Mouse (Mus musculus) heart, adult 2 months (tissue): Measurements from ENCODE around the gene Fam204a. TPM values are rescaled to one million over a fixed set of nuclear protein-coding genes. Genes with fewer than 3 reads are reported as not detected.
A peak's percentile ranks its signal among the peaks of the same experiment; 100 is the strongest.

Source experiments
- DNase-seq, 2 experiments: peaks; one replicate each; pipeline ENCODE4 v3.0.0; 2021
- H3K27ac ChIP-seq: fragments of 200-600 bp; 2 replicates; pipeline ENCODE4 v1.8.1; 2022
- H3K27me3 ChIP-seq: fragments of 200-500 bp; 2 replicates; pipeline ENCODE4 v1.6.1; 2012; ENCODE audit warnings: mild to moderate bottlenecking, low read length, inconsistent platforms, mixed read lengths; ENCODE audit not compliant: control insufficient read depth, insufficient read depth
- H3K36me3 ChIP-seq: fragments of 200-500 bp; 2 replicates; pipeline ENCODE4 v1.6.1; 2012; ENCODE audit warnings: low read length, inconsistent platforms; ENCODE audit not compliant: control insufficient read depth, insufficient read depth
- H3K4me1 ChIP-seq: fragments of 200-500 bp; 2 replicates; pipeline ENCODE4 v1.6.1; 2011; ENCODE audit warnings: low read length; ENCODE audit not compliant: control insufficient read depth, insufficient read depth
- H3K4me3 ChIP-seq: fragments of 200-600 bp; 2 replicates; pipeline ENCODE4 v1.8.1; 2022
- H3K79me2 ChIP-seq: fragments of 200-500 bp; replicated peaks from 2 replicates; pipeline ENCODE4 v1.6.1; 2012; ENCODE audit warnings: mild to moderate bottlenecking, inconsistent platforms, low read length, moderate library complexity, mixed read lengths; ENCODE audit not compliant: control insufficient read depth, insufficient read depth
- H3K9ac ChIP-seq: fragments of 200-500 bp; 2 replicates; pipeline ENCODE4 v1.6.1; 2012; ENCODE audit warnings: low read depth, mild to moderate bottlenecking, control low read depth, inconsistent platforms, low read length, mixed read lengths
- CTCF ChIP-seq: fragments of 200-600 bp; IDR thresholded peaks from 2 replicates; pipeline ENCODE4 v1.8.1; 2022; ENCODE audit warnings: antibody characterized with exemption, mild to moderate bottlenecking, moderate library complexity
- EP300 ChIP-seq: fragments of 200-500 bp; IDR thresholded peaks from 2 replicates; pipeline ENCODE4 v1.6.1; 2011; ENCODE audit warnings: low read depth, low read length, control low read depth; ENCODE audit not compliant: insufficient read depth
- POLR2A ChIP-seq: fragments of 200-500 bp; IDR thresholded peaks from 2 replicates; pipeline ENCODE4 v1.6.1; 2011; ENCODE audit warnings: mild to moderate bottlenecking, low read depth, low read length, control low read depth; ENCODE audit not compliant: insufficient read depth
- WGBS: fragments of 180-500 bp; shearing (Covaris S2); methylation state at CpG from one replicate; pipeline ENCODE4 v1.1.7; 2018; 5-methylcytosine and 5-hydroxymethylcytosine counted together
- intact Hi-C: fragments of 180-260 bp; cut with DNase I; formaldehyde crosslinking; loops from one replicate; pipeline ENCODE4 v1.15.1; 2025
- long read RNA-seq: library from polyadenylated mRNA; stranded (forward); transcript quantifications from one replicate; pipeline ENCODE4 v2.0.0, GENCODE M21; 2021
- polyA plus RNA-seq: library from polyadenylated mRNA; depleted of rRNA; stranded (reverse); fragments of >200 nt; gene quantifications from 2 replicates; pipeline ENCODE4 v1.2.3, GENCODE M21; 2012; rRNA removed
- total RNA-seq, 2 experiments: library from RNA; stranded (reverse); gene quantifications; 2 replicates each; pipeline ENCODE4 v1.2.3; 2021

The Fam204a gene
- total RNA-seq (10 to 100 TPM; 20.0 to 24.4 TPM), polyA plus RNA-seq (3.5 and 5.2 TPM in 2 replicates)
- long read RNA-seq, transcript Fam204a-206 (8 exons, 951 nt) = major isoform, 5 of 27 reads
- long read RNA-seq, transcript Fam204a-201 (8 exons, 2,035 nt) = major isoform, 5 of 27 reads
- long read RNA-seq, partial matches to known transcripts = 0 of 27 reads
- long read RNA-seq, other reads (novel, unspliced or antisense) = 15 of 27 reads

GRCm38 (mm10) chr19:60225899-60226844 lies at the start of gene Fam204a:
Fam204a (minus strand) TSS chr19:60226701.
- peak within 1 kb of the TSS; percentile 94 for H3K9ac ChIP-seq
- peak within 1 kb of the TSS; percentile 93 for H3K27ac ChIP-seq
- intact Hi-C loops = loop anchor here (2.0 kb wide), 2 partner anchors 285 to 879 kb away; no protein-coding TSS in a partner anchor
- peak within 1 kb of the TSS; percentile 85 for H3K4me3 ChIP-seq
- H3K27me3 ChIP-seq = no peaks in the 10 kb centered on the region
- under 1% methylated on average over 68 of the region's 68 CpGs for WGBS
- H3K79me2 ChIP-seq = no peaks in the 10 kb centered on the region
- peak; percentile 95 to 98 for DNase-seq
- TF ChIP-seq CTCF (no peak), EP300 (0 out of 2 replicates have a peak, but pooled peaks have one; percentile 20), POLR2A (peak; percentile 76)
- peaks cover 1% of the 10 kb centered on the region; the same call in 1 of the 2 replicates for H3K4me1 ChIP-seq
- H3K36me3 ChIP-seq = peaks cover 3% of the 10 kb centered on the region; the same call in 1 of the 2 replicates

- intact Hi-C loops = no loop called here
- 56% methylated on average over 1 of the region's 1 CpGs for WGBS
- TF ChIP-seq CTCF (no peak), EP300 (no peak), POLR2A (no peak)
- Histone ChIP-seq H3K36me3 (no peaks in the 10 kb centered on the region), H3K4me1 (no peaks in the 10 kb centered on the region), H3K4me3 (no peak overlapping the region), H3K9ac (no peak overlapping the region), H3K79me2 (no peaks in the 10 kb centered on the region), H3K27ac (no peak overlapping the region), H3K27me3 (no peaks in the 10 kb centered on the region)
- DNase-seq = no peak
Measured at GRCm38 (mm10) chr19:60265789-60266188, 39.3 kb upstream of the Fam204a start.

- Histone ChIP-seq H3K36me3 (no peaks in the 10 kb centered on the region), H3K27ac (no peak overlapping the region), H3K9ac (no peak overlapping the region), H3K4me1 (no peaks in the 10 kb centered on the region; the same call in 1 of the 2 replicates), H3K27me3 (no peaks in the 10 kb centered on the region), H3K79me2 (no peaks in the 10 kb centered on the region), H3K4me3 (no peak overlapping the region)
- DNase-seq = no peak
- TF ChIP-seq POLR2A (no peak), EP300 (no peak), CTCF (no peak)
- WGBS = 80% methylated on average over 5 of the region's 5 CpGs
- intact Hi-C loops = no loop called here
Measured at GRCm38 (mm10) chr19:60260689-60261088, 34.2 kb upstream of the Fam204a start.

DNA sequence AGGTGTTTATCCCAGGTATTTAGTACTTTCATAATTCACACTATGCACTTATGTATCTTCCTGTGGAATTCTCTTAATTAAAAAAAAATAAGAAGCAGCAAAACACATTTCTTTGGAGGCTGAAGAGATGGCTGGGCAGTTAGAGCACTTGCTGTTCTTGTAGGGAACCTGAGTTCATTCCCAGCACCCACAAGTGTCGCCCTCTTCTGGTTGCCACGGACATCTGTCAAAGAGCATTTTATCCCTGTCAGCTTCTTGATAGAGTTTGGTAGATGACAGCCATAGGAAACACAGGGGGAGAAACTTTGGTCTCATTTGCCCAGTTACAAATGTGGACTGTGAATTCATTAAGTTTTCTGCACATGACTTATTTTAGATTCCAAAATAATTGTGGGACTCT lies 25.5 kb upstream of the Fam204a start:
- Histone ChIP-seq H3K79me2 (no peaks in the 10 kb centered on the region), H3K27me3 (no peaks in the 10 kb centered on the region), H3K36me3 (no peaks in the 10 kb centered on the region), H3K4me3 (no peak overlapping the region), H3K27ac (no peak overlapping the region), H3K9ac (no peak overlapping the region), H3K4me1 (no peaks in the 10 kb centered on the region; the same call in 1 of the 2 replicates)
- intact Hi-C loops = no loop called here
- TF ChIP-seq CTCF (peak; percentile 22), POLR2A (no peak), EP300 (no peak)
- WGBS = 37% methylated on average over 2 of the region's 2 CpGs
- DNase-seq = no peak

GRCm38 (mm10) chr19:60251197-60251596 lies 24.7 kb upstream of the Fam204a start:
- no peaks in the 10 kb centered on the region for H3K79me2 ChIP-seq
- no peak overlapping the region for H3K9ac ChIP-seq
- H3K36me3 ChIP-seq = no peaks in the 10 kb centered on the region
- H3K4me1 ChIP-seq = no peaks in the 10 kb centered on the region; the same call in 1 of the 2 replicates
- TF ChIP-seq POLR2A = no peak
- TF ChIP-seq CTCF = no peak
- no peak for TF ChIP-seq EP300
- H3K27me3 ChIP-seq = no peaks in the 10 kb centered on the region
- intact Hi-C loops = no loop called here
- WGBS = 70% methylated on average over 9 of the region's 9 CpGs
- no peak overlapping the region for H3K4me3 ChIP-seq
- no peak overlapping the region for H3K27ac ChIP-seq
- DNase-seq = no peak
